Mouse (Mus musculus): ENCODE data around the gene Ccdc73.
"Not testable (repeated sequence)": the region's sequence is repeated elsewhere in the genome, so short reads cannot be mapped to it uniquely, and the experiment has no call there.

The Ccdc73 gene

DNA sequence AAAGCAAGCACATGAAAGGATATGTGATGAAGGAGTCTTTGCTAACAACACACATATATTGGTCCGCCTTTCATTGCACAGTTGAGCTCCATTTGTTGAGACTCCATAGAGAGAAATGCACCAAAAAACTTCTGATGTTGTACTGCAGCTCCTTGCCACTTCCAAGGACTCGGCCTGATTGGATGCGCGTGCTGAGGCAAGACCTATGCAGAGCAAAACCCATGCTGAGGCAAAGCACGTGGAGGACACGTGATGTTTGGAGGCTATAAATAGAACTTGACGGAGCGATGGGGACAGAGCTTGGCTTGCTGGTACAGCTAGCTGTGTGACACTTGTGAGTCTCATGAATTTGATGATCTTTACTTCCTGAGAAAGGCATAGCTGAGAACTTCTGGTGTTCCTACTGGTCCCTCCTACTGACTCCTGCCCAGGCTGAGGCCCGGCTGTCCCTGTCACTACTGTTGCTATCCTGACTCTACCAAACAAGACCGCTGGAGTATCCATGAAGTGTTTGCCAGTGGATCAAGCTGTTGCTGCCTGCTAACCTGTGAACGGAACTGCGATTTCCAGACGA is at the start of gene Ccdc73:
Gene Ccdc73, plus strand, starts transcription at position 524 of the 574 bp plus-strand sequence.
- no peak for DNase-seq (ENCODE audit: extremely low read depth, low read depth, low spot score)

DNA sequence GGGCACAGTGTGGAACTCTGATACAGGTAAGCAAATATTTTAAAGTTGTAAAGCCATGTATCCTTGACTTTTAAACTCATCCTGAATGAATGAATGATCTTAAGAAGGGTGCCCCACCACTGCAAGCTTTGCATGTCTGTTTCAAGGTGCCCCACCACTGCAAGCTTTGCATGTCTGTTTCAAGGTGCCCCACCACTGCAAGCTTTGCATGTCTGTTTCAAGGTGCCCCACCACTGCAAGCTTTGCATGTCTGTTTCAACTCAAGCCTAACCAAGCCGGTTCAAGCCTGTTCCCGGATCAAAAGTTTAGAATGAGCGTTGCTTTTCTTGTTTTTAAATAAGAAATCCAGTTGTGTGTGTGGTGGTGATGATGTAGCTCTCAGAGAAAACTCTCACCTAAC is 48.8 kb upstream of the Ccdc73 start:
- not testable (repeated sequence) for DNase-seq (ENCODE audit: extremely low read depth, low read depth, low spot score)

DNA sequence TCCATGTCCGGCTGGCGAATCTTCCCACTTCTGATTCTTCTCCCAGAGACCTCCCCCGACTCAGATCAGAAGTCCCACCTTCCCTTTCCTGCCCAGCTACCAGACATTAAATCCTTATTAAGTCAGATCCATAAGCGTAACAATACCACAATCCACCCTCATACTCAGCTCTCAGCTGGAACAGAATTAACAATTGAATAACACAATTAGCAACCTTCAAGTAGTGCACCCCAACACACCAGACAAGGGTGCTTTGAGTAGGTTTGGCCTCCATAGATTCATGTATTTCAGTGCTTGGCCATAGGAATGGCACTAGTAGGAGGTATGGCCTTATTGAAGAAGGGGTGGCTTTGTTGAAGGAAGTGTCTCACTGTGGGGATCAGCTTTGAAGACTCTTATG is 41.4 kb upstream of the Ccdc73 start:
- no peak for DNase-seq (ENCODE audit: extremely low read depth, low read depth, low spot score)

DNA sequence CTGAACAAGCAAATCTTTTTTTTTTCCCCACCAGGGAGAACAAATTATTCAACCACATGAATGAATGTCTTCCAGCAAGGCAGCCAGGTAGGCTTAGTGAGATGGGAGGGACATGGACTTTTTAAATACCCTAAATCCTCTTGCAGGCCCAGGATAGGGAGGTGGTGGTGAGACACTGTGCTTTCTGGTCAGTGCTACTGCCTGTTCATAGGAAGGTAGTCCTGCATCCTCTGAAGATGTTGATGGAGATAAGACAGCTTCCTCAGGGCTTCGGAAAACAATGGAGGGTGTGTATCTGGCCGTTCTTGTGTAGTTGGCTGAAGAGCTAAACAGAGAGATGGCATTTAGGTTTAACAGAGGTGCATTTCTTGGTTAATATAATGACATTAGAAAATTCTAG is 35.1 kb upstream of the Ccdc73 start:
- no peak for DNase-seq (ENCODE audit: extremely low read depth, low read depth, low spot score)

DNA sequence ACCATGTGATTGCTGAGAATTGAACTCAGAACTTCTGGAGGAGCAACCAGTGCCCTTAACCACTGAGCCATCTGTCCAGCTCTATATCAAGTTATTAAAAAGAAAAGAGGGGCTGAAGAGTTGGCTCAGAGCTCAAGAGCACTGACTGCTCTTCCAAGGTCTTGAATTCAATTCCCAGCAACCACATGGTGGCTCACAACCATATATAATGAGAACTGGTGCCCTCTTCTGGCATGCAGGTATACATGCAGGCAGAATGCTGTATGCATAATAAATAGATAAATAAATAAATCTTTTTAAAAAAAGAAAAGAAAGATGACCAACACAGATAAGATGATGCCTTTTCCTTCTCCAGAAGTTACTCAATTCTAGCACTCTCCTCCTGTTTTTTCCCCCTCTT is 26.6 kb upstream of the Ccdc73 start:
- no peak for DNase-seq (ENCODE audit: extremely low read depth, low read depth, low spot score)

DNA sequence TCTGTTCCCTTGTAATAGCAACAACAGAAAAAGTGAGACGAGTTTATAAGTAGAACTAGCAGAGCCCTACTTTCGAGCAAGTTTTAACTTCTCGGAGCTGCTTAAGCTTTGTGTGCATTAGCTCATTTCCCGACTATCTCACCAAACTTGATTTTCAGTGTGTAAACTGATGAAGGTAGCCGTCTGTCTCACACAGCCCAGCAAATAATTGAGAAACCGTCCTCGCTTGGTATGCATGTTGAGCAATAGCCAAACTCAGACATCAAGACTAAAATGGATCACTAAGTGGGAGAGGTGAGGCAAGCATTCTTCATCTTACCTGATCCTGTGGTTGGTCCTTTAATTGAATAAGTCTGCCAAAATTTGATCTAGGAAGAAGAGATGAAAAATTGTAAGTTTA is 25.9 kb upstream of the Ccdc73 start:
- DNase-seq (ENCODE audit: extremely low read depth, low read depth, low spot score), result no peak

DNA sequence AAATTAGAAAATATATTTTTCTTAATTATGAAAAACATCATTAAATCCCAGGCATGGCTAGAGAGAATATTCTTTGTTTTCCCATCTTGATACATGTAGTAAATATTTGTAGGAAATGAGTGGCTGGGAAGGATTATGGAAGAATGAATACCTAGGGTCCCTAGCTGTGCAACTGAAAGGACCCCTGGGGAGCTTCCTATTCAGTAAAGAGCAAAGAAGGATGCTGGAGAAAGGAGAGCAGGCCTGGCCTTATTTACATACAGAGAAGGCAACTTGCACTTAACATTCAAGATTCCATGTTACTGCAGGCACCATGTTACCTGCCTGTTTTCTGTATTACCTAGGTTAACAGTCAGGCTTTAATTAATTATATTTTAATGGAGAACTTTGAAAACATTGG is 25.0 kb upstream of the Ccdc73 start:
- DNase-seq (ENCODE audit: extremely low read depth, low read depth, low spot score), result no peak

DNA sequence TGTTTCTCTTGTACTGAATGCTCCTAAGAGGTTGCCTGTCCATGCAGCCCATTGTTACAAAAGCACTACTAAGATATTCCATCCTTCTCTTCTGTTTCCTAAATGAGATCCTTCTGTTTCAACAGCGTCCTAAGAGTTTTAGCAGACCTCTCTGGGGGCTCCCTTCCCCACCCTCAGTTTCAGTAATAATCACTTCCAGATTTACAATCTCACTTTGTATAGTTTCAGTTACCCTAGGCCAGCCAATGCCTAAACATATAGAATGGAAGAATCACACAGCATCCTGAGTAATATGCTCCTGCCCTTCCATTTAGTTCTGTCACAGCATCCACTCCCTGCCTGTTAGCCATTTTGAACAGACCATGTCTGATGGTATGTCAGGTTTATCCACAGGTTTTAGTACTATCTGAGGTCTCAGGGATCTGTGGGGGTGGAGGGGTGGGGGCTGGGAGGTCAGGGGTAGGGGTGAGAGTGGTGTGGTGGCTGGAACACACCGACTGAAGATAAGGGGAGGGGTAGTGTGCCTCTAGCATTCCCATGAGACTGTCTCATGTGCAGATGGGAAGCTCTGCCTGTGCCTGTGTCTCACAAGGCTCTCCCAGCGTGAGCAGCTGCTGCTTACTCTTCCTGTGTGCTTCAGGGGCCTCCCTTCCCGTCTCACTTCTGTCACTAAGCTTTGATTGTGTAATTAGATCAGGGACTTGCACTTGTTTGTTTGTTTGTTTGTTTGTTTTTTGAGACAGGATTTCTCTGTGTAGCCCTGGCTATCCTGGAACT is 20.8 kb upstream of the Ccdc73 start:
- DNase-seq (ENCODE audit: extremely low read depth, low read depth, low spot score), result no peak

DNA sequence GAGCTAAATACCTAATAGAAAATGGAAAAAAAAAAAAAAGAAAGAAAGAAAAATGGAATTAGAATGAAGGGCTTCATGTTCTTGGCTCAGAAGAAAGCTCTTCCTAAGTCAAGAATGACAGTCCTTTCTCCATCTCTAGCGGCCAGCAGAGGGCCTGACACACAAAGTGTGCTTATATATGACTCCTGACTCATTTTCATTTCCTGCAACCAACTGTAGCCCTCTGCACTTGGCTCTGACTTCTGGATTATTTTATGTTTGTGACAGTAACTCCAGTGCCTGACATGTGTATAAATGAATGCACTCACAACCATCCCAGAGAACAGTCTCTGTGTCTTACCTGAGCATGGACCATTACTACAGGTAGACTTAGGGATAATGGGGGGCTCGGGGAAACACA is 20.0 kb upstream of the Ccdc73 start:
- DNase-seq (ENCODE audit: extremely low read depth, low read depth, low spot score), result no peak

DNA sequence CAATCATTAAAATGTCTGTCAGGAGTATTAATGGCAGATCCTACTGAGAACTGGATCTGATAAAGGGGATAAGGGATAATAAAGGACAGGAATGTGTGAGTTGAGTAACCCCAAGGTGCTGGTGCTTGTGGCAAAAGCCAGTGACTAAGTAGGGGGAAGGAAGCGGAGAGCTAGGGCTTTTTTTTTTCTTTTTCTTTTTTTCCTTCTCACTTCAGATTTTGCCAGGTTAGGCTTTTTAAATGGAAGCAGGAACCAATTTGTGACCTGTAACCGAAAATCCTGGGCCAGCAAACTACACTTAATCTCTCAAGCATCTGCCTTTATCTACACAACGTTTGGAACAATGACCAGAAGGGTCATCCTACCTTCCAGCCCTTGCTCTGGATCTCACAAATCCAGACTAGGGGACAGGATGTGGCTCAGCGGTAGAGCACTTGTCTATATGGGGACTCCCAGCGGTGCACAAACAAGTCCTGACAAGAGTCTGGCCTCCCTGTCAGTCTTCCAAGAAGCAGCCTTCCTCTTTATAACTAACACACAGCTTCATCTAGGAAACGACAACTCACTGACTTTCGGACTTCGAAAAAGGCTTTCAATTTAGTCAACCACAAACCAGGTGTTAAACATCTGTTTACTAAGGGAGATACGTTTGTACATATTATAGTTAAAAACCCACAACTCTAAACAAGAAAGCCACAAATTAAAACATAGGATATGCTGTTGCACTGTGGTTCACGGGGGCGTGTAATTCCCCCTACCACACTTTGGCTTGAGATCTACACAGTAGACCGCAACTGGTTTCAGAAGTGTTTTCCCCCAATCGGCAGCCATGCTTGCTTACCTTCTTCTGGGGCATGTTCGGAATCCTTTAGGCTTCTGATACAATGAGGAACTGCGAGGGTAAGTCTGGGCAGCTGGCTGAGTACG is 19.1 kb upstream of the Ccdc73 start:
- DNase-seq (ENCODE audit: extremely low read depth, low read depth, low spot score), result no peak

DNA sequence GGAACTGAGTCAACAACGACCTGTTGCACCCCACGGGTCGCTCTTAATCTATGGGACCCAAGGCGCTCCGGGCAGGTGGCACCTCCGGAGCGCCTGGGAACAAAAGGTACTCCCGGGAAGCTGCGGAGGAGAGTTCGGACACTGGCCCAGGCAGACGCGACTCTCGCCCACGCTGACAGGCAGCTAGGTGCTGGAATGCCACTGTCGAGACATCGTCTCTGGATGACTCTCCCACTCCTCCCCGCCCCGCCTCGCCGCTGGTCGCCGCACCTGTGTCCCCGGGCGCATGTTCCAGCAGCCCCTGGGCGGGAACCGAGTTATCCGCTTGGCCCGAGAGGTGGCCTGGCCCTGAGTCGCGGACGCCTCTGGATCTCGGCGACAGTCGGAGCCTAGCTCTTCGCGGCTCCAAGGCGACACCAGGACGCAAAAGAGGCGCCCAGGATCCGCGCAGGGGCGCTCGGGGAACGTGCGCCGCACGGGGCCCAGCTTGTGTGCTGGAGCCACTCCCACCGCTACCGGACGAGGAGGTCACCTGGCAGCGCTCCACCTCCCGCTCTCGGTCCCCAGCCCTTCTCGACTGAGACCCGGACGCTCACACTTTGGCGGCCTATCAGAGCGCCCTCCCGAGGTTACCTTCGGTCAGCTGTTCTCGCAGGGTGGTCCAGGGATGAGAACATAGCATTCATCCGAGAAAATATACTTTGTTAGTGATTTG is 18.2 kb upstream of the Ccdc73 start, which contains the start of gene Prrg4:
Gene Prrg4, minus strand, starts transcription at position 601 of the 715 bp plus-strand sequence.
- DNase-seq (ENCODE audit: extremely low read depth, low read depth, low spot score), result no peak

DNA sequence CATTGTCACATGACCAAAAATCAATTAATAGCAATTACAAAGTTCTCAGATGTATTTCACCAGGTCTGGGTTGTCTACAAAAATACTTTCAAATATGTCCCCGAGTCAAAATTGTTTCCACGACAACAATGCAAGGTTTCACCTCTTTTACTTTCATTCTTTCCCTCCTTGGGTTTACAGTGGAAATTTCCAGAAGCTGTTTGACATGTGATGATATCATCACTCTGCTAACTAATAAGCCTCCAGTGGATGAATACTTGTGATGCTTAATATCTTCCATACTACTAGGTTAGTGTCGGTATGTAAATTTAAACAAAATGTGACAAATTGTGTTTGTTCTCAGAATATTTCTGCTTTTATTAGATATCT is 17.6 kb upstream of the Ccdc73 start:
- no peak for DNase-seq (ENCODE audit: extremely low read depth, low read depth, low spot score)

DNA sequence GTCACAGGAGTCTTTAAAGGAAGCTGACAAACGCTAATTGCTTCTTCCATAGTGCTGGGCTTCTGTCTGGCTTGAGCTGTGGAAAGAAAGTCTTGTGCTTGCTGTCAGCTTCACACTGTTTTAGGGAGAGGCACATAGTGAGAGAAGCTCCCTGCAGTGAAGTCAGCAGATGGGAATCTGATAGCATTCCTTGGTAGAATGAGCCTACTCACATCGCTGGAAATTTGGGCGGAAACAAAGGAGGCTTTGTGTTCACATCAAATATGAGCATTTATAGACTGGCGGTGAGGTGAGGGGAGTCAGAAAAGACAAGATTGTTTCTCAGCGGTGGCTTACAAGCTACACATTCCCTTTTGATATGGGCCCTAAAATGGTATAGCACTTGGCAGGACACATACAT is 15.9 kb upstream of the Ccdc73 start:
- no peak for DNase-seq (ENCODE audit: extremely low read depth, low read depth, low spot score)

DNA sequence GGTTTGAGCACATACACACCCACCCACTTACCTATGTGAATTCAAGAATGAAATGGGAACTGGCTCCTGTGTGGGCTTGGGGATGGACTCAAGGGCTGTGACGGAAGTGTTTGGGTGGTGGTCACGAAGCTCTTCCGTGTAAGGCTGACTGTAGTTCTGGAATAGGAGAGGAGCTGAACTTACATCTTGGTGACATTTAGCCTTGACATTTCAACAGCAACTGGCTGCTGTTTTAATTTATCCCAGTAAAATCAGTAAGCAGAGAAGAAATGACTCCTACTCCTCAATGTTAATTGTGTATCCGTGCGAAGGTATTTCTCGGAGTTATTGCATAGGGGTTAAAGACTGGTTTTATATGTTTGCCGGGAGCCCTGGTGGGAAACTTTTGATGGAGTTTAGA is 15.1 kb upstream of the Ccdc73 start:
- no peak for DNase-seq (ENCODE audit: extremely low read depth, low read depth, low spot score)

DNA sequence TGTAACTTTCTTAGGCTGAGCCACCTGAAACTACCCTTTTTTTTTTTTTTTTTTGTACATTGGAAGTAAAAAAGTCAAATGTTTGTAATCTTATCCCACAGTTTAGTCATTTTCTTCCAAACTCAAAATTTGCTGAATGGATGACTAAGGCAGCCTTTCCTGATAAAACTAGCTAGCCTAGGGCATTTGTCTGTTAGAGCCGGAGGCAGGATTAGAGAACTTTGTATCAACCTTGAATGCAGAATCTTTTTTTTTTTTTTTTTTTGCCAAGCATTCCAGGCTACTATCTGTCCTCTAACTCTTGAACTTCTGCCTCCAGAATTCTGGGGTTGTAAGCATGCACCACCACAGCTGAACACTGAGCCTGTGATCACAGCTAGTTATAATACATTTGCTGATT is 12.8 kb upstream of the Ccdc73 start:
- no peak for DNase-seq (ENCODE audit: extremely low read depth, low read depth, low spot score)

DNA sequence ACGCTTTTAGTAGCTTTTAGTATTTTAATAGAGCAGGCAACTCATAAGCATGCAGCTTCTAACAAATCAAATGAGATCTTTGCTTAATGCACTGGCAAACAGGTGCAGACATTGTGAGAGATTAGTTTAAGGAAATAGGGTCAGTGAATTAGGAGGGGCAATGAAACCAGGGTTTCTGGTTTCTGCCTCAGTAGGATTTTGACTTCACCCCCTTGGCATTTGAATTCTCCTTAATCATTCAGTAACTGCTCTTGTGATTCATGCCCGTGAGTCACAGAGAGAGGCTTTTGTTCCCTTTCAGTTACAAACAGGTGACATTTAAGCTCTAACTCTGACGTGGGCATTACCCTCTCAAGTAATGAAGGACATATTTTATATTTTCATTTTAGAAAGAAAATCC is 11.9 kb upstream of the Ccdc73 start:
- no peak for DNase-seq (ENCODE audit: extremely low read depth, low read depth, low spot score)

DNA sequence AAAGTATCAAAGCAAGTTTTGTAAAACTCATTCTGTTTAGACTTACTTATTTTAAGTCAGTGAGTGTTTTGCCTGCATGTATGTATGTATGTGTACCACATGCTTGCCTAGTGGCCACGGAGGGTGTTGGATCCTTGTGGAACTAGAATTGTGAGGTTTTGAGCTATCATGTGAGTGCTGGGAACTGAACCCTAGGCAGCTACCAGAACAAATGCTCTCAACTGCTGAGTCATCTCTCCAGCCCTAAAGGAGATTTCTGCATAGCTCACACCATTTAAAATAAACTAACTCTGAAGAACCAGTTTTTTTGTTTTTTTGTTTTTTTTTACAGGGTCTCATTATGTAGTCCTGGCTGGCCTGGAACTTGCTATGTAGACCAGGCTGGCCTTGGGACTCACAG is 11.4 kb upstream of the Ccdc73 start:
- no peak for DNase-seq (ENCODE audit: extremely low read depth, low read depth, low spot score)

DNA sequence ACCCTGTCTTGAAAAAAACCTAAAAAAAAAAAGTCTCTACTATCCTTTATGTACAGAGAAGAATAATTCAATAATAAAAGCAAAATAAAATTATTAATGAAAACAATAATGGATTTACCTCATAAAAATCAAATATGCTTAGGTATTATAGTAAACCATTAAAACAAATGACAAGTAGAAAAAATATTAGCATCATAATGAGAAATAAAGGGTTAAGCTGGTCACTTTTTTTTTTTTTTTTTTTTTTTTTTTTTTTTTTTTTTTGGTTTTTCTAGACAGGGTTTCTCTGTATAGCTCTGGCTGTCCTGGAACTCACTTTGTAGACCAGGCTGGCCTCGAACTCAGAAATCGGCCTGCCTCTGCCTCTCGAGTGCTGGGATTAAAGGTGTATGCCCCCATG is 9.5 kb upstream of the Ccdc73 start:
- DNase-seq (ENCODE audit: extremely low read depth, low read depth, low spot score), result not testable (repeated sequence)

DNA sequence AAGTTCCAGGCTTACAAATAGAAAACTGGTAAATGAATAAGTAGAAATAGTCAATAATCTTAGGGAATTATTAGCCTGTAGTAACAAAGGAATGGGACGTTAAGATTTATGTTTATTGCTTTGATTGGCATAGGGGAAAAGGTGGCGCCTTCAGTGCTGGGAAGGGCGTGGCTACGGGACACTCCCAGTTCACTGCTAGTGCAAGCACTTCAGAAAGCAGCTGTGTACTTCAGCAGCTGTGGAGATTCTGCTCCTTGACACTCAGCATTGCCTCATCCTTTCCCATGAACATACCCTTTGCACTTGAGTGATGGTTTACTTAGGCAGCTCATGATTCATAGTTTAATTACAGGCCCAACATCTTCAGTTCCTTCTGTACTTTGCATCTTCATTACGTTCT is 8.5 kb upstream of the Ccdc73 start:
- DNase-seq (ENCODE audit: extremely low read depth, low read depth, low spot score), result no peak

DNA sequence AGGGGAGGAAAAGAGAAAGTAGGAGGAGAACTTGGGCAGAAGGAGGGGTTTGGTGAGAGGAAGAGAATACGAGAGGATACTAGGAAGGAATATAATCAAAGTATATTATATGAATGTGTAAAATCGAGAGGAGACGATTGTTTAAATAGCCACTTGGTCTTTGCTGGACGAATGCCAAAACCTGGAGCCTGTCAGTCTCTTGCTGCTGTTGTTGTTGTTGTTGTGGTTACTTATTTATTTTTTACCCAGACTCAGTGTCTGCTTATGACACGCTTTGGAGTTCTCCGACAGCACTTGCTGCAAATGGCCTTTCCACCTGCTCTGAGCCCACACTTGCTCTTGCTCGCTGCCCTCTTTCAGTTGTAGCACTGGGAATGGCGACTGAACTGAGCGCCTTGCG is 7.2 kb upstream of the Ccdc73 start:
- no peak for DNase-seq (ENCODE audit: extremely low read depth, low read depth, low spot score)

DNA sequence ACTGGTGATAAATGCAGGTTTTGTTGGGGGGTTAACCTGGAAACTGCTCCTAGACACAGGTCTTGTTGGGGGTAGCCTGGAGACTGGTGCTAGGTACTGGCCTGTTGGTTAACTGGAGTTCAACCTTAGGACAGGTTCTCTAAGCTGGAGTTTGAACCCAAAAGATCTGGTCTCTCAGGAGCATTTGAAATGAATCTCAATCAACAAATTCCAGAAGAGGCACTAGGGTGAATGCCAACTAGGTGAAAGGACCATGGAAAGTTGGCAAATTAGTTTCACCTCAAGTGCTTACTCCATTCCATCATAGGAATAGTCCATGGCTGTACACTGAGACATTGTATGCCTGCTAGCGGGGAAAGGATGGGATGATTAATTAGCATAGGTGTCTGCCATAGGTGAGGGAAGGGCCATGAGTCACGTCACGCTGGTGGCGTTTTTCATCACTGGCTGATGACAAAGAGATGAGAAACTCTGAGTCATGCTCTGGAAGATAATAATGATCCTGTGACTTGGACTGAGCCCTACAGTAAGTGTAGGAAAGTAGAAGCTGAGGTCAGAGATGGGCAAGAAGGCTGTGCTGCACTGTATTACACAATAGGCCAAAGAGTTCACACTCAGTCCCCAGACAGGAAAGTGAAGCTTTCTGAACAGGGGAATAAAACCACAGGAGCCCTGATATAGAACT is 3.3 kb upstream of the Ccdc73 start:
- no peak for DNase-seq (ENCODE audit: extremely low read depth, low read depth, low spot score)
